Mouse (Mus musculus): ENCODE results near the gene Dgcr6.
A peak's percentile ranks its signal among the peaks of the same experiment; 100 is the strongest.
"Not testable (repeated sequence)": the region's sequence is repeated elsewhere in the genome, so short reads cannot be mapped to it uniquely, and the experiment has no call there.

Dgcr6 gene

GRCm38 (mm10) chr16:18052731-18053202 lies at the start of gene Dgcr6:
Gene Dgcr6 (plus strand): TSS chr16:18052860.
- peak; percentile 83 for DNase-seq (ENCODE audit: low spot score)

- DNase-seq (ENCODE audit: low spot score), result no peak
Observed at GRCm38 (mm10) chr16:18004589-18004988, 48.1 kb upstream of the Dgcr6 start.

GRCm38 (mm10) chr16:18007083-18007482 lies 45.6 kb upstream of the Dgcr6 start:
- DNase-seq (ENCODE audit: low spot score), result no peak

GRCm38 (mm10) chr16:18011101-18011500 lies 41.6 kb upstream of the Dgcr6 start:
- DNase-seq (ENCODE audit: low spot score), result no peak

GRCm38 (mm10) chr16:18016482-18016881 lies 36.2 kb upstream of the Dgcr6 start:
- not testable (repeated sequence) for DNase-seq (ENCODE audit: low spot score)

GRCm38 (mm10) chr16:18022780-18023557 lies 29.7 kb upstream of the Dgcr6 start:
- no peak for DNase-seq (ENCODE audit: low spot score)

- no peak for DNase-seq (ENCODE audit: low spot score)
Observed at GRCm38 (mm10) chr16:18027371-18027770, 25.3 kb upstream of the Dgcr6 start.

GRCm38 (mm10) chr16:18031752-18032151 lies 20.9 kb upstream of the Dgcr6 start:
- DNase-seq (ENCODE audit: low spot score), result peak; percentile 17

GRCm38 (mm10) chr16:18033289-18033688 lies 19.4 kb upstream of the Dgcr6 start:
- no peak for DNase-seq (ENCODE audit: low spot score)

GRCm38 (mm10) chr16:18034286-18034685 lies 18.4 kb upstream of the Dgcr6 start:
- no peak for DNase-seq (ENCODE audit: low spot score)

- DNase-seq (ENCODE audit: low spot score), result peak; percentile 64
Observed at GRCm38 (mm10) chr16:18036425-18036955, 16.2 kb upstream of the Dgcr6 start.

- DNase-seq (ENCODE audit: low spot score), result no peak
Observed at GRCm38 (mm10) chr16:18037025-18037424, 15.6 kb upstream of the Dgcr6 start.

- no peak for DNase-seq (ENCODE audit: low spot score)
Observed at GRCm38 (mm10) chr16:18044991-18045390, 7.7 kb upstream of the Dgcr6 start.

- no peak for DNase-seq (ENCODE audit: low spot score)
Observed at GRCm38 (mm10) chr16:18047660-18048059, 5.0 kb upstream of the Dgcr6 start.

GRCm38 (mm10) chr16:18048071-18048470 lies 4.6 kb upstream of the Dgcr6 start:
- no peak for DNase-seq (ENCODE audit: low spot score)

GRCm38 (mm10) chr16:18052322-18052721 lies 338 bp upstream of the Dgcr6 start:
- DNase-seq (ENCODE audit: low spot score), result no peak

- no peak for DNase-seq (ENCODE audit: low spot score)
Observed at GRCm38 (mm10) chr16:18056215-18056614, 3.6 kb downstream of the Dgcr6 start.

GRCm38 (mm10) chr16:18058331-18058731 lies 5.7 kb downstream of the Dgcr6 start:
- DNase-seq (ENCODE audit: low spot score), result no peak

- no peak for DNase-seq (ENCODE audit: low spot score)
Observed at GRCm38 (mm10) chr16:18059243-18059642, 6.6 kb downstream of the Dgcr6 start.

GRCm38 (mm10) chr16:18061201-18061600 lies 8.5 kb downstream of the Dgcr6 start:
- no peak for DNase-seq (ENCODE audit: low spot score)

GRCm38 (mm10) chr16:18066060-18067009 lies 13.7 kb downstream of the Dgcr6 start:
- peak; percentile 95 for DNase-seq (ENCODE audit: low spot score)

GRCm38 (mm10) chr16:18068653-18069376 lies 16.2 kb downstream of the Dgcr6 start:
- no peak for DNase-seq (ENCODE audit: low spot score)
